Mouse (Mus musculus) embryonic fibroblast, embryonic 13.5 days (primary cell): ENCODE measurements at regions not wholly inside any gene's neighbourhood (a gene's known extent, or its start where the extent isn't known, plus 50 kb on each side); places are given as distances from the start of the nearest gene placed in this dataset.

ENCODE experiments used
- CTCF ChIP-seq: IDR thresholded peaks from 2 replicates; pipeline ENCODE4 v1.5.1; 2011; ENCODE audit warnings: mild to moderate bottlenecking, control low read depth, low read length, moderate library complexity, borderline replicate concordance; ENCODE audit not compliant: insufficient read depth
- POLR2A ChIP-seq: IDR thresholded peaks from 2 replicates; pipeline ENCODE4 v1.6.1; 2011; ENCODE audit warnings: low read depth, mild to moderate bottlenecking, control low read depth, low read length, moderate library complexity

DNA sequence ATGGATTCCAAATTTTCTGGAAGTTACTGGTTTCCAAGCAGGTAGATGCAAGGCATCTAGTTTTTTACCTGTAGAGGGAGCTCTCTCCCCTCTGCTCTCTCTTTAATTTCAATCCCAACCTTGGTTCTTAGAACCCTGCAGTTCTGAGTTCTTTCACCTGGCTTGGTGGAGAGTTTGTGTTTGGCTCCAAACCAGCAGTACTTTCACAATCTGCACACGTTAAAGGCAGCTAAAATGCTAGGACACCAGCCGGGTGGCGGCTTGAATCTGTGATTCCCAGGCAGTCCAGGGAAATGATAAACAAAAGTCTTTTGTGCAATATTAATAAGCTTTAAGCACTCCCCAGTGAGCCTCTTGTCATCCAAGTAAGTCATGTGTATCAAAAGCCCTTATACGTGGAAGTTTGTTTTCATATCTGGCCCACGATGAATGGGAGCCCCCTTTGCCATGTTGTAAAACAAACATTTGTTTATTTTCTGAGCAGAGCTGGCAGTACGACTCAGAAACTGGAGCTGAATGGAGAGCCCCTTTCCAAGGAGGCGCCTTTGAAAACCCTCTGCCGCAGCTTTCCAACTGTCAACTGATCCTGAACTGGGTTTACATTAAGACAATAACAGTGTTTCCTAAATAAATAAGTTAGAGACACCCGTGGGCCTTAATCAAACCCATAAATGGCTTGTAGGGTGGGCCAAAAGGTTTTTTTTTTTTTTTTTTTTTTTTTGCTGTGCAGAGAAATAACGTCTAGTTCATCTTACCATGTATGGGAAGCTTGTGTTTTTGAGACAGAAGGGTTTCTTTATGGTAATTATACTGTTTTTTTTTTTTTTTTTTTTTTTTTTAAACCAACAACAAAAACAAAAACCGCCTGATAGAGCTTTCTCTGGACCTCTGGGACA, 202.9 kb downstream of the C1d start:
- TF ChIP-seq CTCF (no peak), POLR2A (no peak)
